Mouse (Mus musculus) limb, embryonic 15.5 days (tissue): Measurements from ENCODE around the gene Rc3h1. TPM values are rescaled to one million over a fixed set of nuclear protein-coding genes. Genes with fewer than 3 reads are reported as not detected.
"Not testable (repeated sequence)": the region's sequence is repeated elsewhere in the genome, so short reads cannot be mapped to it uniquely, and the experiment has no call there.

Source experiments
- ATAC-seq: fragments of 200-750 bp; cut with Nextera tagmentation; 2 replicates; pipeline ENCODE4 v1.8.0; 2017; ENCODE audit warnings: low read depth, moderate TSS enrichment; ENCODE audit not compliant: insufficient number of reproducible peaks, low FRiP score, low TSS enrichment
- H3K27ac ChIP-seq: fragments of 300-500 bp; sonication (generic); 2 replicates; pipeline ENCODE4 v1.5.1; 2015; ENCODE audit warnings: moderate library complexity, mild to moderate bottlenecking, inconsistent platforms
- H3K27me3 ChIP-seq: fragments of 300-500 bp; sonication (generic); 2 replicates; pipeline ENCODE4 v1.6.1; 2015; ENCODE audit warnings: inconsistent platforms
- H3K36me3 ChIP-seq: fragments of 300-500 bp; sonication (generic); 2 replicates; pipeline ENCODE4 v1.6.1; 2015; ENCODE audit warnings: inconsistent platforms
- H3K4me1 ChIP-seq: fragments of 300-500 bp; sonication (generic); 2 replicates; pipeline ENCODE4 v1.6.1; 2015; ENCODE audit warnings: inconsistent platforms
- H3K4me2 ChIP-seq: fragments of 300-500 bp; sonication (generic); 2 replicates; pipeline ENCODE4 v1.6.1; 2015; ENCODE audit warnings: mild to moderate bottlenecking, inconsistent platforms
- H3K4me3 ChIP-seq: fragments of 300-500 bp; sonication (generic); 2 replicates; pipeline ENCODE4 v1.5.1; 2015; ENCODE audit warnings: mild to moderate bottlenecking, inconsistent platforms
- H3K9ac ChIP-seq: fragments of 300-500 bp; sonication (generic); 2 replicates; pipeline ENCODE4 v1.6.1; 2015; ENCODE audit warnings: inconsistent platforms
- H3K9me3 ChIP-seq: fragments of 300-500 bp; sonication (generic); 2 replicates; pipeline ENCODE4 v1.6.1; 2016; ENCODE audit warnings: inconsistent platforms
- WGBS: fragments of 180-500 bp; shearing (Covaris S2); methylation state at CpG from one replicate; pipeline ENCODE4 v1.1.7; 2015; 5-methylcytosine and 5-hydroxymethylcytosine counted together
- polyA plus RNA-seq: library from polyadenylated mRNA; unstranded; fragments of >200 nt; fragmentation: Nextera tagmentation; extraction: Ambion mirVana; gene quantifications from 2 replicates; pipeline ENCODE4 v1.2.1, GENCODE M21; 2015

Rc3h1 gene
- polyA plus RNA-seq, 1 experiment from 2014 or later: 7.4 TPM

DNA sequence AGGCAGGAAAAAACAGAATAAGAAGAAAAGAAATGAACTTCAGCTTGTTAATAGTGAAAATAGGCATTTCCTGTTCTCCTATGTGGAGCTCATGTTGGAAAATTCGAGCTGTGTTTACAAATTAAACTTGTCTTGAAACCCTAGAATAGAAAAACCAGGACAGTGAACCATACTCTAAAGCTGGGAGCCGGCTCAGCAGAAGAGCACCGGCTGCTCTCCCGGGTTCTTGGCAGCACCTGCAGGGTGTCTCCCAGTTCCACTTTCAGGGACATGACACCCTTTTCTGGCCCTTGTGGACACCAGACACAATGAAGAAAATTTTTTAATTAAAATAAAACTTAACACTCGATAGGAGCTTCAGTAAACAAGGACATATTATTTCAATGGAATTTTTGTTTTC, 62.4 kb downstream of the Rc3h1 start:
- no peaks in the 10 kb centered on the region for H3K27me3 ChIP-seq
- no peak overlapping the region for H3K9ac ChIP-seq
- peaks cover 43% of the 10 kb centered on the region for H3K36me3 ChIP-seq
- H3K4me1 ChIP-seq: no peaks in the 10 kb centered on the region
- no peak overlapping the region for H3K27ac ChIP-seq
- WGBS: 87% methylated on average over 5 of the region's 5 CpGs
- H3K4me2 ChIP-seq: no peak overlapping the region
- ATAC-seq: no peak
- H3K9me3 ChIP-seq: no peaks in the 10 kb centered on the region
- H3K4me3 ChIP-seq: no peak overlapping the region

DNA sequence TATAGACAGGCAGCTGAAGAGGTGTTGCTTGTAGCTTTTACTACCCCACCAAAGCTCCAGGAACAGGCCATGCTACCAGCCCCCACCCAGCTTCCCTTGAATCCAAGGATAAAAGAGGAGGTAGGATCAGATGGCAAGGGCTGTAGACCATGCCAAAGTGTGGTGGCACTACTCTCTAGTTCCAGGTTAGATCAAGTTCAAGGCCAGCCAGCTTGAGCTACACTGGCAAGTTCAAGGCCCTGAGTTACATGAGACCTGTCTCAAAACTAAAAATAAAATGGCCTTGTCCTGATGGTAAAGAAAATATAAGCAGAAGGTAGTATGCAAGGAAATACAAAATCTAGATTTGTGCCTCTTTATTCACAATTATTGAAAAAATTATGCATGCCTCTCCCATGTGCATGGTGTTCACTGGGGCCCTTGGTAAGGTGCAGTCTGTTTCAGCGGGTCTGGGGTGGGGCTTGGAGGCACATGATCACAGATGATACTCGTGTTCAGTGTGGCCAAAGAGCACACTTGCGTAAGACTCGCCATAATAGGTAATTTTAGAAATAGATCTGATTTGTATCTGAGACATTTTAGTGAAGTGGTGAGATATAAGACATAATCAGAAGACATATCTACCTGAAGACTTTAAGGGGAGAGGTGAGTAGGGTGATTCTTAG, 72.0 kb downstream of the Rc3h1 start, which contains the start of gene Serpinc1:
Gene Serpinc1, plus strand, starts transcription at position 515 of the 665 bp plus-strand sequence.
- no peaks in the 10 kb centered on the region for H3K27me3 ChIP-seq
- 83% methylated on average over 4 of the region's 4 CpGs for WGBS
- H3K27ac ChIP-seq: no peak within 1 kb of the TSS
- no peaks in the 10 kb centered on the region for H3K4me1 ChIP-seq
- H3K9me3 ChIP-seq: no peaks in the 10 kb centered on the region
- H3K4me2 ChIP-seq: no peak within 1 kb of the TSS
- H3K9ac ChIP-seq: no peak within 1 kb of the TSS
- H3K4me3 ChIP-seq: no peak within 1 kb of the TSS
- 0 out of 2 replicates have a peak, but pooled peaks cover 3% of the 10 kb centered on the region for H3K36me3 ChIP-seq
- no peak for ATAC-seq

DNA sequence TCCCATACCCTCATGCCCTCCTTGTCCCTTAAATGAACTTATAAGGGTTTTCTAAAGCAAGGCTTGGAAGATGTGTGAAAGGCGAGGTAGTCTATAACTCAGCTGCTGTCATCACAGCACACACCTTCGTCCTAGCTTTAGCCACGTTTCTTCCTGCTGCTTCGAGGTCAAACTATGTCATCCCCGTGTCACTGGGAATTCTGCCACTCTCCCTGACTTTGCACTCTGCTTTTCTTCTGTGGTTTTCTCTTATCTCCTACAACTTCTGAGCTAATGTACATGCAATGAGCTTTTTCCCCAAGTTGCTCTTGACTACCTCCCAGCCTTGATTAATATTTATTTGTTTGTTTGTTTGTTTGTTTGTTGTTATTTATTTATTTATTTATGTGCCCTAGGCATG, 73.8 kb downstream of the Rc3h1 start:
- Histone ChIP-seq H3K27me3 (no peaks in the 10 kb centered on the region), H3K9ac (no peak overlapping the region), H3K4me1 (no peaks in the 10 kb centered on the region), H3K9me3 (no peaks in the 10 kb centered on the region), H3K36me3 (0 out of 2 replicates have a peak, but pooled peaks cover 3% of the 10 kb centered on the region), H3K4me2 (no peak overlapping the region), H3K4me3 (no peak overlapping the region), H3K27ac (no peak overlapping the region)
- WGBS: 79% methylated on average over 5 of the region's 5 CpGs
- ATAC-seq: no peak

DNA sequence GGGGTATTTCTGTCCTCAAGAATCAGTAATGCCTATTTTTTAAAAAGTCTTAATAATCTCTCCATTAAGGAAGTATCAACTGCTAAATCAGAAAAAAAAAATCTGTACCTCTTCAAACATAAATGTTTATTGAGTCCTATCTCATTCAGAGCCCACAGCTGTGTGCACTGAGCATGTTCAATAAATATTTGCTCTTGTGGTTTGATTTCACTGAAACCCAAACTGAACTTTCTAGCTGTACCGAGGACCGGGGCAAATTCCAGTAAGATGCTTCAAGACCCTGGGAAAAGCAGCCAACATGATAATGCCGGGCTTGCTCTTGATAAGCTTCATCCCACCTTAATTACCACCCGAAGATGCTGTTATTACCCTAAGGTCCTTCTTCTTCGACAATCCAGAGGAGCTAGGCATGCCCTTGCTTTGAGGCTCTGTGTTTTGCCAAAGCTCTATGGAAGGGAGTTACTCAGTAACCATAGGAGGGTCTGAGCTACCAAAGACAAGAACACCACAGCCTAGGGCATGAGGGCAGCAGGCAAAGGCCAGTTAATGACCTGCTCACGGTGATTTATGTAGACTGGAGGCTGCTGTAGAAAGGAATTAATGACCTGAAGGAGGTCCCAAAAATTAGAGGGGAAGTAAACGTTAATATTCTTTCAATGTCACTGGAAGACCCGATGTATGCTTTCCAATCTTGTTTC, 74.5 kb downstream of the Rc3h1 start:
- Histone ChIP-seq H3K4me1 (no peaks in the 10 kb centered on the region), H3K9ac (no peak overlapping the region), H3K4me3 (no peak overlapping the region), H3K27ac (no peak overlapping the region), H3K27me3 (no peaks in the 10 kb centered on the region), H3K36me3 (no peaks in the 10 kb centered on the region), H3K4me2 (no peak overlapping the region), H3K9me3 (no peaks in the 10 kb centered on the region)
- ATAC-seq: no peak
- WGBS: 69% methylated on average over 8 of the region's 8 CpGs

DNA sequence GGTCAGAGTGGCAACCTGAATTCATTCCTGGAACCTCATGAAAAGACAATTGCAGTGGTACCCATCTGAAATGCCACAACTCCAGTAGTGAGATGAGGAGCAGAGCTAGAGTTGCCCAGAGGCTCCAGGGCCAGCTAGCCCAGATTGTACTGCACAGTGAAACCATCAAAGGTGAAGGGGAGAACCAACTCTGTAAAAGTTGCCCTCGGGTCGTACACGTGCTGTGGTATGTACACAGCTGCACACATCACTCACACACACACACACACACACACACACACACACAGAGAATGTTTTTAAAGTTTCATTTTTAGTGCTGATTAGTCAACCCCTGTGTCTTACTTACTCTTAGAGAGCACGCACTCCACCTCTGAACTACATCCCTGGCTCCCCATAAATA, 75.1 kb downstream of the Rc3h1 start:
- Histone ChIP-seq H3K27ac (no peak overlapping the region), H3K4me2 (no peak overlapping the region), H3K27me3 (no peaks in the 10 kb centered on the region), H3K36me3 (no peaks in the 10 kb centered on the region), H3K9ac (no peak overlapping the region), H3K4me3 (no peak overlapping the region), H3K9me3 (no peaks in the 10 kb centered on the region), H3K4me1 (no peaks in the 10 kb centered on the region)
- WGBS: 78% methylated on average over 4 of the region's 4 CpGs
- ATAC-seq: no peak

DNA sequence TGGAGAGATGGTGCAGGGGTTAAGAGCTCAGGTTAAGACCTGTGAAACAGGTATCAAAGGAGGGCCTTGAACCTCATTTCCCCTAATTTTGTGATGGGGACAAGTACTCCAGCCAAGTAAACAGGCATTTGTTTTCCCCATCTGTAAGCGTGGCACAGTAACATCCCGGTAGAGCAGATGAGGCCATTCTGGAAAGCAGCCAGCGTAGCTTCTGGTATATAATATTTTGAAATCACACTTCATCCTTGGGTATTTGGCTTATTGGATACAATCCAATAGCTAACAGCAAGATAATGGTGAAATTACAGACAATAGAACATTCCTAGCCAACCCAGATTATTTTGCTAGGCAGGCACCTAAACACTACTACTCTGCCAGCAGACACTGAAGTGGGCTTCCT, 76.7 kb downstream of the Rc3h1 start:
- Histone ChIP-seq H3K27me3 (no peaks in the 10 kb centered on the region), H3K9ac (no peak overlapping the region), H3K4me3 (no peak overlapping the region), H3K36me3 (no peaks in the 10 kb centered on the region), H3K9me3 (no peaks in the 10 kb centered on the region), H3K4me2 (no peak overlapping the region), H3K4me1 (no peaks in the 10 kb centered on the region), H3K27ac (no peak overlapping the region)
- ATAC-seq: no peak
- WGBS: 54% methylated on average over 3 of the region's 3 CpGs

DNA sequence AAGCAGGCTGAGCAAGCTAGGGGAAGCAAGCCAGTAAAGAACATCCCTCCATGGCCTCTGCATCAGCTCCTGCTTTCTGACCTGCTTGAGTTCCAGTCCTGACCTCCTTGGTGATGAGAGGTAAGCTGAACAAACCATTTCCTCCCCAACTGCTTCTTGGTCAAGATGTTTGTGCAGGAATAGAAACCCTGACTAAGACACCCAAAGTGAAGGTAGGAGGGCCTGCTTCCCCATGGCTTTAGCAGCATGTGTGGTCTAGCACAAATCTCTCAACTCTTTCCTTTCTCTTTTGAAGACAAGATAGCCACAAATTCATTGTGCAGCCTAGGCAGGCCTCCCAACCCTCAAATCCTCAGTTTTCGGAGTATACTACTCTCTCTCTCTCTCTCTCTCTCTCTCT, 78.5 kb downstream of the Rc3h1 start:
- H3K36me3 ChIP-seq, H3K4me3 ChIP-seq: not testable (repeated sequence)

DNA sequence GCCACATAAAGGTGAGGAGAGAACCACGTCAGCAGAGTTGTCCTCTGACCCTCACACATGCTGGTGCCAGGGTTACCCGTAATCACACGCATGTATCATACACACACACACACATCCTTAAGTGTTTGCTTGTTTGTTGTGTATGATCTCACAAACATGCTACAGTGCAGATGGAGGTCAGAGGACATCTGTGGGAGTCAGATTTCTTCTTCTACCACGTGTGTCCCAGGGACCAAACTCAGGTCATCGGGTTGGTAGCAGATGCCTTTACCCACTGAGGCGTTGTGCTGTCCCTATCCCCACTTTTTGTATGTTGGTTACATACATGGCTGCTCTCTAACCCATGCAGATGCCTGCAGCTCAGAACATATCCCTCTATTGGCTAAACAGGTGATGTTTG, 79.3 kb downstream of the Rc3h1 start:
- Histone ChIP-seq H3K36me3 (no peaks in the 10 kb centered on the region), H3K4me2 (no peak overlapping the region), H3K9ac (no peak overlapping the region), H3K27me3 (no peaks in the 10 kb centered on the region), H3K4me3 (no peak overlapping the region), H3K9me3 (no peaks in the 10 kb centered on the region), H3K27ac (no peak overlapping the region), H3K4me1 (no peaks in the 10 kb centered on the region)
- ATAC-seq: no peak
- 75% methylated on average over 6 of the region's 6 CpGs for WGBS

More for the DNA sequence above, 78.5 kb downstream of the Rc3h1 start:
- not testable (repeated sequence) for H3K4me2 ChIP-seq, ATAC-seq, H3K4me1 ChIP-seq, H3K27ac ChIP-seq, H3K9ac ChIP-seq, H3K27me3 ChIP-seq, H3K9me3 ChIP-seq
- WGBS: 65% methylated on average over 1 of the region's 1 CpGs

DNA sequence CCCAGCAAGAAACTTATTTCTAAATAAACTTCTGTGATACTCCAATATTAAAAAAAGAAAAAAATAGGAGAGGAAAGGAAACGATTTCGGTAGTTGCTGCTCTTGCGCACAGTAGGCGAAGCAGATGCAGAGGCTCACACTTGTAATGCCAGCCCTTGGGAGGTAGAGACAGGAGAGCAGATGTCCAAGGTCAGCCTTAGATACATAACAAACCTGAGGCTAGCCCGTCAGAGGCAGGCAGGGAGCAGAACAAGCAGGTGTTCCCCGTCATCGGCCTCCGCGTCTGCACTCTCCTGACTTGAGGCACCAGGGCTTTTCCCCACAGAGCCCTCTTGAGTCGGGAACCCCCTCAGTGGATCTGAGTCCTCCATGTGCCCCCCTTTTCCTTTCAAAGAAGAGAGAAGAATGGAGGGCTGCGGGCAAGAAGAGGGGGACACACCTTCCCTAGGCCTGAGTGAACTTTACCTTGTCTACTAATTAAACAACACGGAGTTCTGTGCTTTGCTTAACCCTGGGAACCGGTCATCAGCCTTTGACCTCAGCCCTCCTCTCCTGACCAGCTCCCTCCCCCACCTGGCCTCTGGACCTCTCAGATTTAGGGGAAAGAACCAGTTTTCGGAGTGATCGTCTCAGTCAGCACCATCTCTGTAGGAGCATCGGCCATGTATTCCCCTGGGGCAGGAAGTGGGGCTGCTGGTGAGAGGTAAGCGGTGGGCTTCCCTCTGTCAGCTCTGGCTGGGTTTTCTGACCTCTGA, 80.8 kb downstream of the Rc3h1 start:
- Histone ChIP-seq H3K27me3 (no peaks in the 10 kb centered on the region), H3K9ac (no peak overlapping the region), H3K9me3 (no peaks in the 10 kb centered on the region), H3K4me3 (no peak overlapping the region), H3K4me2 (no peak overlapping the region), H3K27ac (no peak overlapping the region), H3K36me3 (no peaks in the 10 kb centered on the region), H3K4me1 (no peaks in the 10 kb centered on the region)
- WGBS: 83% methylated on average over 17 of the region's 17 CpGs
- no peak for ATAC-seq

DNA sequence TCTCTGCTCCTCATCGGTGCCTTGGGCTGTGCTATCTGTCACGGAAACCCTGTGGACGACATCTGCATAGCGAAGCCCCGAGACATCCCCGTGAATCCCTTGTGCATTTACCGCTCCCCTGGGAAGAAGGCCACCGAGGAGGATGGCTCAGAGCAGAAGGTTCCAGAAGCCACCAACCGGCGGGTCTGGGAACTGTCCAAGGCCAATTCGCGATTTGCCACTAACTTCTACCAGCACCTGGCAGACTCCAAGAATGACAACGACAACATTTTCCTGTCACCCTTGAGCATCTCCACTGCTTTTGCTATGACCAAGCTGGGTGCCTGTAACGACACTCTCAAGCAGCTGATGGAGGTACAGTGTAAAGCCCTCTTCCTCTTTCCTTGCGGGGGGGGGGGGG, 83.2 kb downstream of the Rc3h1 start:
- no peak overlapping the region for H3K4me3 ChIP-seq

DNA sequence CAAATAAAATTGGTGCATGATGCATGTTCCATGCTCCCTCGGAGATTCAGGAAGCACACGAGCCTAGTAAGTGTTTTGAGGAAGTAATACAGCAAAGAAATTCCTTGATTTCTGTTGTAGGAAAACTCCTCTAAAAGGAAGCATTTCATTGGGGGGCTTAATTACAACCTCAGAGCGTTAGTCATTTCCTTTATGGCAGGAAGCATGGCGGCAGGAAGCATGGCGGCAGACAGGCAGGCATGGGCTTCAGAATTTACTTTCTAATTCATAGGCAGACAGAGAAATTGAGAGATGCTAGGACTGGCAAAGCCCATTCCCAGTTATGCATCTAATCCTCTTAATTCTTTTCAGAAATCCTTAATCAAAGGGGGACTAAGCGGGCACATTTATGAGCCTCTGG, 87.6 kb downstream of the Rc3h1 start:
- Histone ChIP-seq H3K4me2 (no peak overlapping the region), H3K9me3 (no peaks in the 10 kb centered on the region), H3K27ac (no peak overlapping the region), H3K27me3 (no peaks in the 10 kb centered on the region), H3K36me3 (no peaks in the 10 kb centered on the region), H3K4me1 (no peaks in the 10 kb centered on the region), H3K4me3 (no peak overlapping the region), H3K9ac (no peak overlapping the region)
- no peak for ATAC-seq
- 72% methylated on average over 6 of the region's 6 CpGs for WGBS

More for the DNA sequence above, 83.2 kb downstream of the Rc3h1 start:
- Histone ChIP-seq H3K27ac (no peak overlapping the region), H3K4me1 (no peaks in the 10 kb centered on the region), H3K4me2 (no peak overlapping the region), H3K27me3 (no peaks in the 10 kb centered on the region), H3K36me3 (no peaks in the 10 kb centered on the region), H3K9me3 (no peaks in the 10 kb centered on the region), H3K9ac (no peak overlapping the region)
- WGBS: 87% methylated on average over 15 of the region's 15 CpGs
- ATAC-seq: no peak

DNA sequence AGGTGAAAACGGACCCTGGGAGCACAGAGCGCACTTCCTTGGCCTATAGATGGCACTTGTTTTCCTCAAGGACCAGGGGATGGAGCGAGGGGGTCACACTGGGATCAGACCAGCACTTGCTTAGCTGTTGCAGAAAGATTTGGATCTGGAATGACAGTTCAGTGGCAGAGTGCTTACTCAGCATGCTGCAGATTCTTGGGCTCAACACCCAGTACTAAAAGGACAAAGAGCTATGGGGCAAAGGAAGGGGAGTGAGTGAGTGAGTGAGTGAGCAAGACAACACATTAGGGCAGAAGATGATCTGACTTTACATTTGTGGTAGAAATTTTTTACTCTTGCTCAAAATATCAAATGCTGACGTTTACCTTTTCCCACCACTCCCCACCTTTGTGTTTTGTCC, 98.7 kb downstream of the Rc3h1 start:
- Histone ChIP-seq H3K9me3 (no peaks in the 10 kb centered on the region), H3K4me3 (no peak overlapping the region), H3K4me1 (peaks cover 5% of the 10 kb centered on the region; the same call in 1 of the 2 replicates), H3K27ac (no peak overlapping the region), H3K9ac (no peak overlapping the region), H3K4me2 (no peak overlapping the region), H3K36me3 (0 out of 2 replicates have a peak, but pooled peaks cover 10% of the 10 kb centered on the region), H3K27me3 (no peaks in the 10 kb centered on the region)
- WGBS: 63% methylated on average over 4 of the region's 4 CpGs
- no peak for ATAC-seq
